Mouse (Mus musculus): ENCODE data around the gene Syde1.

The Syde1 gene

GRCm38 (mm10) chr10:78575105-78575632, 16.6 kb downstream of the Syde1 start:
- DNase-seq = no peak

DNA sequence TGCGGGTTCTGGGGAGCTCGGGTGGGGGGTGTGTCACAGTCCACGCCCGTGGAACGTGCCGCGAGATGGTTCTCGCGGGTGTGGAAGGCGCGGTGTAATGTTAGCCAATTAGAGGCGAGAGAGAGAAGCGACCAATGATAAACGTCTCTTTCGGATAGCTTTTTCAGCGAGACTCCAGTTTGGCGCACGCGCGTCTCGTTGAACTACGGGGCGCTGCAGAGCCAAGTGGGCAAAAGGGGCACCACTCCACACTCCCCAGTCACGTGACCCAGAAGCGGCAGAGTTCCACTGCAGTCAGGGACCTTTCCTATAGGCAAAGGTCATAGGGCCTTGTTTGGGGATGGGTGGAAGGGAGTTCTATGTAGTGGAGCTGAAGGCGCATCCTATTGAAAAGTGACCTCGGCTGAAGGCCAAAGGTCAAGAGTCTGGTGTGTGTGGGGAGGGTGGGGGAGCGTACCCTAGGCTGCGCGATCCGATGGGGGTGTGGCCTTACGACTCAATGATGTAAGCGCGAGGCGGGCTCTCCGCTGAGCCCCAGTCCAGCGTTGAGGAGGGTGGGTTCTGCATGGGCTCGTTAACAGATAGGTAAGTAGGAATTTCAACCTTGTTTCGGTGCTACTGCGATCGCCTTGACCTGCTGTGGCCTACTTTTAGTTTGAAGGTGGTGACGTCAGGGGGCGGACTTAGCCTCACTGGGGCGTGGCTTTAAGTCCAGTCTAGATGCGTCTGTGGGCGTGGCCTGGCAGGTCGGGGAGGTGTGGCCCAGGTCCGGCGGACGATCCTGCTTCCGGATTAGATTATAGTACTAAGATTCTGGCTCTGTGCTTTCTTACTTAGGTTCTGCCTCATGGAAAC, 17.3 kb downstream of the Syde1 start, which contains the start of gene Ilvbl:
Ilvbl (plus strand) TSS at position 97 of the 855 bp plus-strand sequence.
- peak; percentile 90 for DNase-seq

- DNase-seq = no peak
Observed at GRCm38 (mm10) chr10:78573226-78573625, 18.5 kb downstream of the Syde1 start.

DNA sequence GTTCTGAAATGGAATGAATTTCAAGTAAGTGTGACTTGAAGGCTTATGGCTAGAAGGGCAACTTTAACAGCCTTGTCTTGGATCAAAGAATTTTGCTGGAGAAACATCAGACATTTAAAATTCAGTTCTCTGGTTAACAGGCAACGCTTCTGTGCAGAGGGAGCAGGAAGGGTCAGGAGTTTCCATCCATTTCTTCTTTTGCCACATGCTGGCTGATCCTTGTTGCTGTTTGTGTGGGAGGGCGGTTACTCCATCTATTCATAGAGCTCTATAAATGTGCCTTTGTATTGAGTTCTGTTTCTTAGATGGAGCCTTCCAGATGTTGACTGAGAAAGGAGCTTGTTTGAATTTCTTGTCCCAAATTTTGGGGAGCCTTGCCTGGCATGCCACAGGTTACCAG, 20.9 kb downstream of the Syde1 start:
- DNase-seq = no peak

DNA sequence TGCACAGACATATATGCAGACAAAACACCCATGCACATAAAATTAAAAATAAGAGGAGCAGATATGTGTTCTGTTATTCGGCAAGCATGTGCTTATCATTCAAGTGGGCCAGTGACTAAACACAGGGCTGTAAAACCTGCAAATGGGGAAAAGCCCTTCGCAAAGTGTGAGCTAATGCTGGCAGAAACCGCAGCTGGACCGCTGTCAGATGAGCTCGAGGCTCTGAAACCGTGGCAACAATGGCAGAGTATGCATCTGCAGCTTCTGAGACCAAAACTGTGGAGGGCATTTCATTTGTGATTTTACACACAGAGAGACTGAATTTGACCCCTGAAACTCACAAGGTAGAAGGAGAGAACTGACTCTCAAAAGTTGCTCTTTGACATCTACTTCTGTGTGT, 21.3 kb downstream of the Syde1 start:
- DNase-seq = no peak

DNA sequence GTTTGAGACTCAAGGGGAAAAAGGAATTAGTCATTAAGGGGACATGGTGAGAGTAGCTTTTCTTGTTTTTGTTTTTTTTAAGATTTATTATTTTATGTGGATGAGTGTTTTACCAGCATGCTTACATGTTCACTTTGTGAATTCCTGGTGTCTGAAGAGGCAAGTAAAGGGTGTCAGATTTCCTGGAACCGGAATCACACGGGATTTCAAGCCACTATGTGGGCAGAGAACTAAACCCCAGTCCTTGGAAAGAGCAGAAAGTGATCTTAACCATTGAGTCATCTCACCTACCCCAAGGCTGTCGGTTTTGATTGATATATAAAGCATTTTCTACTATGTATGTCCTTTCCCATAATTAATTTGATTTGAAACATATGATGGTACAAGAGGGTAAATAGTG, 22.1 kb downstream of the Syde1 start:
- no peak for DNase-seq

- DNase-seq = no peak
Observed at GRCm38 (mm10) chr10:78569191-78569590, 22.6 kb downstream of the Syde1 start.

DNA sequence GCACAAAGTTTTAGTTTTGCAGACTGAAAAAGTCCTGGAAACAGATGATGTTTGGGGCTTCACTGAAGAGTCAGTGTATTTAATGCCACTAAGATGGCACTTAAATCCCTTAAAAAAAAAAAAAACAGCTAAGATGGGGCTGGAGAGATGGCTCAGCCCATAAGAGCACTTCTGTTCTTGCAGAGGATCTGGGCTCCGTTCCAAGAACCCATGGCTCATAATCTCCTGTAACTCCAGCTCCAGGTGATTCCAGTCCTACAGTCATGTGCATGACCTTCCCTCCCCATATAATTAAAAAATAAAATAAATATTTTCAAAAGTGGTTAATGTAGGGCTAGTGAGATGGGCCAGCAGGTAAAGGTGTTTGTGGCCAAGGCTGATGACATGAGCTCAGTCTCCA, 26.7 kb downstream of the Syde1 start:
- DNase-seq = no peak

DNA sequence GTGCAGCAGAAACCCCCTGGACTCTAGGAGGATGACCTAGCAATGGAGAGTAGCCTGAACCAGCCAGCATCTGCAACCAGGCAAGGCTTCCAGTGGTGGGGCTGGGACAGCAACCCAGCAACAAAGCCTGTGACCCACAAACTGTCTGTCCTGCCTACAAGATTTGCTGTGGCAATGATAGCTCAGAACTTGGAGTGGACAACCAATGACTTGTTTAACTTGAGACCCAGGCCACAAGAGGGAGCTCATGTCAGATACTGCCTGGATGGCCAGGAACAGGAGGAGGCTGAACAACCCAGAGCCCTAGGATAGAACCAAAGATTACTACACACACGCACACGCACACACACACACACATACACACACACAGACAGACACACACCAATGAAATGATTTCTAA, 50.8 kb downstream of the Syde1 start:
- peak; percentile 10 for DNase-seq

Data from right cerebral cortex, postnatal 4 days (tissue).